Mouse (Mus musculus): Measurements from ENCODE around the gene Snx21. TPM values are rescaled to one million over a fixed set of nuclear protein-coding genes. Genes with fewer than 3 reads are reported as not detected.

Gene Snx21
- polyA plus RNA-seq, 1 experiment from 2014 or later = 41.4 TPM

DNA sequence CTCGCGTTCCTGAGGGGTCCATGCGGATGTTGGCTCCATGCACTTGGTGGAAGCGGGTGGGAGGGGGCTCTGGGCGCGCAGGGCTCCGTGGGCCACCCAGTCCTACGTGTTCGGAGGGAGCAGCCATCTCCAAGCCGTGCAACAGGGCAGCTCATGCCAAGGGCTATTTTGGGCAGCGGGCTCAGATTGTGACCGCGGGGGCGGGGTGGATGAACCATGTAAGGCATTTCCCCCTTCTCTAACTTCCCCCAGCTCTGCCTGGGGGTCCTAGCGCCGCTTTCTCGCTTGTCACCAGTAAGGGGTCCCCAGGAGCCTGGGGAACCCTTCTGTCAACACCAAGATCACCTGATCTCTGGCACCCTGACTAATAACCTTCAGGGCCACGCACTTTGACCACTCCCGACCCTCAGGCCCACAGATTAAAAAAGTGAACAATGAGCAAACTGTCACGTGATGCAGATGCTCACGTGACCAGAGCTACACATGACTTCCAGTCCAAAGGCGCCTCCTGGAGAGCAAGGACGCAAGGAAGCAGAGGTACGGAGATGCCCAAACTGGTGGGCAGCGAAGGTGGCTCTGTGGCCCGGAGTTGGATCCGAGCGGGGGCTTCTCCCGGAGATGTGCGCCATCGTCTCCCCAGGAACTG is 47.8 kb downstream of the Snx21 start, which contains the start of gene Neurl2:
TSS of gene Neurl2 (minus strand) at position 143 of the 646 bp plus-strand sequence.
- H3K9ac ChIP-seq (ENCODE audit: low read depth, low read length) = peak within 1 kb of the TSS; percentile 87
- H3K27ac ChIP-seq (ENCODE audit: low read length) = peak within 1 kb of the TSS; percentile 77
- WGBS = under 1% methylated on average over 31 of the region's 31 CpGs
- peak within 1 kb of the TSS; percentile 74 for H3K4me3 ChIP-seq (ENCODE audit: low read depth, low read length)
- H3K27me3 ChIP-seq (ENCODE audit: control insufficient read depth, insufficient read depth, low read depth, low read length) = no peaks in the 10 kb centered on the region
- peaks cover 13% of the 10 kb centered on the region for H3K4me1 ChIP-seq (ENCODE audit: control insufficient read depth, insufficient read depth, low read length)
- peaks cover 5% of the 10 kb centered on the region for H3K36me3 ChIP-seq (ENCODE audit: control insufficient read depth, insufficient read depth, low read length)
- H3K4me2 ChIP-seq (ENCODE audit: low read length) = peak within 1 kb of the TSS; percentile 96
- ATAC-seq = peak; percentile 81
- no peaks in the 10 kb centered on the region for H3K9me3 ChIP-seq (replicated peaks; ENCODE audit: control insufficient read depth, low read length, poor library complexity, severe bottlenecking)

DNA sequence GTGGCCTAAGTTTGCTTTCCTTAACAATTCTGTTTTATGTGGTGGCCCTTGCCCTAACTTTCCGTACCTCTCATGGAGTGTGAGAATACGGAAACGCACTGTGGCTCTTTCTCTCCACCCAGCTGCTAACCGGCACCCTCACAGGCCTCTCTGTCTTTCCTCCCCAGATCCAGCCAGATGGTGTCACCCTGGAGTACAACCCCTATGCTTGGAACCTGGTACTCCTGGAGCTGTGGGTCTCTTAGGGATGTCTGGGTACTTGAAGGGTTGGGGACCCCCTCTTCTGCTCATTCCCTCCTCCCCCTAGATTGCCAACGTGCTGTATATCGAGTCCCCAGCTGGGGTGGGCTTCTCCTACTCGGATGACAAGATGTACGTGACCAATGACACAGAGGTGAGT is 48.9 kb downstream of the Snx21 start:
- Histone ChIP-seq H3K4me2 (ENCODE audit: low read length) (peak overlapping the region; percentile 96), H3K36me3 (ENCODE audit: control insufficient read depth, insufficient read depth, low read length) (peaks cover 15% of the 10 kb centered on the region), H3K27me3 (ENCODE audit: control insufficient read depth, insufficient read depth, low read depth, low read length) (no peaks in the 10 kb centered on the region), H3K9ac (ENCODE audit: low read depth, low read length) (peak overlapping the region; percentile 87; the same call in 1 of the 2 replicates), H3K27ac (ENCODE audit: low read length) (no peak overlapping the region), H3K4me3 (ENCODE audit: low read depth, low read length) (peak overlapping the region; percentile 74), H3K9me3 (replicated peaks; ENCODE audit: control insufficient read depth, low read length, poor library complexity, severe bottlenecking) (no peaks in the 10 kb centered on the region), H3K4me1 (ENCODE audit: control insufficient read depth, insufficient read depth, low read length) (peaks cover 13% of the 10 kb centered on the region)
- no peak for ATAC-seq
- 38% methylated on average over 8 of the region's 8 CpGs for WGBS

DNA sequence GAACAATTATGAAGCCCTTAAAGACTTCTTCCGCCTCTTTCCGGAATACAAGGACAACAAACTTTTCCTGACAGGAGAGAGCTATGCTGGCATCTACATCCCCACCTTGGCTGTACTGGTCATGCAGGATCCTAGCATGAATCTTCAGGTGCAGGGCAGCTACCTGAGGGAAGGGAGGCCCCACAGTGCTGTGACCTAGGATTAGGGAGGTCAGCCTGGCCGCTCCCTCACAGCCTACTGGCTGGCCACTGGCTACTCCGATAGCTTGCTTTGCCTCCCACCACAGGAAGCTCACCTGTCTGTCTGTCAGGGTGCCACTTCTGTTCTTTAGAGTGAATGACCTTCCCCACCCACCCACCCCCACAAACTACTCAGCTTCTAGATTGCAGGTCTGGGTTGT is 49.5 kb downstream of the Snx21 start:
- Histone ChIP-seq H3K9ac (ENCODE audit: low read depth, low read length) (no peak overlapping the region), H3K4me3 (ENCODE audit: low read depth, low read length) (no peak overlapping the region), H3K36me3 (ENCODE audit: control insufficient read depth, insufficient read depth, low read length) (peaks cover 16% of the 10 kb centered on the region), H3K4me2 (ENCODE audit: low read length) (no peak overlapping the region), H3K9me3 (replicated peaks; ENCODE audit: control insufficient read depth, low read length, poor library complexity, severe bottlenecking) (no peaks in the 10 kb centered on the region), H3K4me1 (ENCODE audit: control insufficient read depth, insufficient read depth, low read length) (peaks cover 13% of the 10 kb centered on the region), H3K27ac (ENCODE audit: low read length) (no peak overlapping the region), H3K27me3 (ENCODE audit: control insufficient read depth, insufficient read depth, low read depth, low read length) (no peaks in the 10 kb centered on the region)
- ATAC-seq = no peak
- WGBS = 96% methylated on average over 4 of the region's 4 CpGs

Other genes with a start within 250 kb of the Snx21 start
- 2.3 and 2.5 TPM in 2 replicates for gene Wfdc2, start 223.4 kb upstream of the Snx21 start, polyA plus RNA-seq (2015; fragmentation: Nextera tagmentation; extraction: Ambion mirVana)
- not detected in 2 replicates for gene Spint3, start 212.4 kb upstream of the Snx21 start, polyA plus RNA-seq (2015; fragmentation: Nextera tagmentation; extraction: Ambion mirVana)
- not detected in 2 replicates for gene Wfdc6a, start 200.4 kb upstream of the Snx21 start, polyA plus RNA-seq (2015; fragmentation: Nextera tagmentation; extraction: Ambion mirVana)
- not detected in 2 replicates for gene Eppin, start 192.2 kb upstream of the Snx21 start, polyA plus RNA-seq (2015; fragmentation: Nextera tagmentation; extraction: Ambion mirVana)
- gene Wfdc6b, start 172.3 kb upstream of the Snx21 start, polyA plus RNA-seq (2015; fragmentation: Nextera tagmentation; extraction: Ambion mirVana) = not detected in 2 replicates
- gene Wfdc8, start 172.2 kb upstream of the Snx21 start, polyA plus RNA-seq (2015; fragmentation: Nextera tagmentation; extraction: Ambion mirVana) = not detected in 2 replicates
- not detected in 2 replicates for gene Wfdc16, start 147.0 kb upstream of the Snx21 start, polyA plus RNA-seq (2015; fragmentation: Nextera tagmentation; extraction: Ambion mirVana)
- not detected in 2 replicates for gene Wfdc10, start 129.8 kb upstream of the Snx21 start, polyA plus RNA-seq (2015; fragmentation: Nextera tagmentation; extraction: Ambion mirVana)
- gene Wfdc9, start 129.2 kb upstream of the Snx21 start, polyA plus RNA-seq (2015; fragmentation: Nextera tagmentation; extraction: Ambion mirVana) = not detected in 2 replicates
- not detected in 2 replicates for gene Wfdc11, start 111.7 kb upstream of the Snx21 start, polyA plus RNA-seq (2015; fragmentation: Nextera tagmentation; extraction: Ambion mirVana)
- gene Wfdc13, start 100.7 kb upstream of the Snx21 start, polyA plus RNA-seq (2015; fragmentation: Nextera tagmentation; extraction: Ambion mirVana) = not detected in 2 replicates
- not detected in 2 replicates for gene Spint4, start 87.3 kb upstream of the Snx21 start, polyA plus RNA-seq (2015; fragmentation: Nextera tagmentation; extraction: Ambion mirVana)
- gene Spint5, start 70.5 kb upstream of the Snx21 start, polyA plus RNA-seq (2015; fragmentation: Nextera tagmentation; extraction: Ambion mirVana) = not detected in 2 replicates
- 1.5 and 1.7 TPM in 2 replicates for gene Wfdc3, start 39.9 kb upstream of the Snx21 start, polyA plus RNA-seq (2015; fragmentation: Nextera tagmentation; extraction: Ambion mirVana)
- gene Dnttip1, start 39.8 kb upstream of the Snx21 start, polyA plus RNA-seq (2015; fragmentation: Nextera tagmentation; extraction: Ambion mirVana) = 55.1 and 58.4 TPM in 2 replicates
- 35.4 and 45.7 TPM in 2 replicates for gene Ube2c, start 15.9 kb upstream of the Snx21 start, polyA plus RNA-seq (2015; fragmentation: Nextera tagmentation; extraction: Ambion mirVana)
- gene Tnnc2, start 5.9 kb upstream of the Snx21 start, polyA plus RNA-seq (2015; fragmentation: Nextera tagmentation; extraction: Ambion mirVana) = 0.43 TPM in 1 of 2 replicates, not detected in the other
- 17.8 and 19.6 TPM in 2 replicates for gene Acot8, start 19.1 kb downstream of the Snx21 start, polyA plus RNA-seq (2015; fragmentation: Nextera tagmentation; extraction: Ambion mirVana)
- 17.0 and 17.4 TPM in 2 replicates for gene Zswim3, start 19.3 kb downstream of the Snx21 start, polyA plus RNA-seq (2015; fragmentation: Nextera tagmentation; extraction: Ambion mirVana)
- 29.5 and 29.9 TPM in 2 replicates for gene Zswim1, start 36.9 kb downstream of the Snx21 start, polyA plus RNA-seq (2015; fragmentation: Nextera tagmentation; extraction: Ambion mirVana)
- not detected in 2 replicates for gene Spata25, start 42.7 kb downstream of the Snx21 start, polyA plus RNA-seq (2015; fragmentation: Nextera tagmentation; extraction: Ambion mirVana)
- 95.4 and 95.6 TPM in 2 replicates for gene Ctsa, start 47.0 kb downstream of the Snx21 start, polyA plus RNA-seq (2015; fragmentation: Nextera tagmentation; extraction: Ambion mirVana)
- gene Neurl2, start 47.6 kb downstream of the Snx21 start, polyA plus RNA-seq (2015; fragmentation: Nextera tagmentation; extraction: Ambion mirVana) = 5.4 and 7.0 TPM in 2 replicates
- gene Pltp, start 71.9 kb downstream of the Snx21 start, polyA plus RNA-seq (2015; fragmentation: Nextera tagmentation; extraction: Ambion mirVana) = 83.9 and 84.4 TPM in 2 replicates
- gene Pcif1, start 93.5 kb downstream of the Snx21 start, polyA plus RNA-seq (2015; fragmentation: Nextera tagmentation; extraction: Ambion mirVana) = 78.9 and 85.6 TPM in 2 replicates
- 16.2 and 16.9 TPM in 2 replicates for gene Zfp335, start 125.9 kb downstream of the Snx21 start, polyA plus RNA-seq (2015; fragmentation: Nextera tagmentation; extraction: Ambion mirVana)
- 26.7 and 28.0 TPM in 2 replicates for gene Mmp9, start 155.0 kb downstream of the Snx21 start, polyA plus RNA-seq (2015; fragmentation: Nextera tagmentation; extraction: Ambion mirVana)
- 52.8 and 57.7 TPM in 2 replicates for gene Slc12a5, start 175.0 kb downstream of the Snx21 start, polyA plus RNA-seq (2015; fragmentation: Nextera tagmentation; extraction: Ambion mirVana)
- gene Ncoa5, start 249.0 kb downstream of the Snx21 start, polyA plus RNA-seq (2015; fragmentation: Nextera tagmentation; extraction: Ambion mirVana) = 105 and 129 TPM in 2 replicates